ENCODE assay signal across 18 mouse cellular contexts in the genomic region with DNA sequence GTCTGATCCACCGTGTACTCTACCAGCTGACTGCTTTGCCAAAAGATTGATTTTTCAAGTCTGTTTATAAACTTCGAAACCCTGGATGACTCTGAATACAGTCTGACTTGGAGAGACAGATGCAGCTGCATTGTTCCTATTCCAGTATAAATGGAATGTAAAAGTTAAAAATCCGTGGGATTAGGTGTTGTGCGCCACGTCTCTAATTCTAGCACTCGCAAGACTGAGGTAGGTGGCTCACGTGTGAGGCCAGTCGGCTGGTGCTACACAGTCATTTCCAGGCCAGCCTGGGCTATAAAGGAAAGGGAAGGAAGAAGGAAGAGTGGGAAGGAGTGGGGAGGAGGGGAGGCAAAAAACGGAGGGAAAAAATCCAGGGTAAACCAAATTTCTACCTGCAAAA. TPM values are rescaled to one million over a fixed set of nuclear protein-coding genes. Genes with fewer than 3 reads are reported as not detected.
DNase-seq lines count a peak whose midpoint lies in the region; ATAC-seq and TF ChIP-seq lines count a peak whose summit lies in the region.
"Had no signal": no experiment of that assay in that cellular context is flagged by ENCODE, and none has a peak within 500 bp of the region (broad histone marks: within the 10 kb centered on the region; RNA-seq: fewer than 3 reads in every experiment).

No protein-coding gene starts in this region.

- intact Hi-C loops in gastrocnemius, postnatal 36 days (cut with DNase I) = no loop called here

- ATAC-seq in limb, embryonic 13.5 days (ENCODE audit: low FRiP score, low read depth) = no peak
- ATAC-seq in midbrain, embryonic 12.5 days (ENCODE audit: low FRiP score, low read depth) = no peak
- ATAC-seq in midbrain, postnatal 0 days (ENCODE audit: low FRiP score) = no peak
- ATAC-seq: forebrain, embryonic 14.5 days had no signal

- H3K9me3 ChIP-seq in limb, embryonic 13.5 days = no peaks in the 10 kb centered on the region
- H3K9me3 ChIP-seq in limb, embryonic 10.5 days (replicated peaks) = no peaks in the 10 kb centered on the region
- H3K9me3 ChIP-seq in midbrain, embryonic 12.5 days = no peaks in the 10 kb centered on the region
- no peaks in the 10 kb centered on the region for H3K9me3 ChIP-seq in midbrain, postnatal 0 days (ENCODE audit: low read length)
- H3K9me3 ChIP-seq: embryonic facial prominence, embryonic 10.5 days; heart, embryonic 10.5 days had no signal

- no peak for DNase-seq in limb, embryonic 10.5 days (ENCODE audit: low spot score)
- DNase-seq in brain, adult 2 months (ENCODE audit: low read depth, low spot score) = peak; percentile 64
- DNase-seq in midbrain, postnatal 0 days (ENCODE audit: low spot score) = no peak
- DNase-seq in adrenal gland, adult (ENCODE audit: inconsistent age in 2 of 2, low spot score in 1 of 2) = no peak
- DNase-seq in gastrocnemius, postnatal 36 days = no peak
- DNase-seq: adrenal gland, postnatal 10 days; cerebellum, adult 11-12 months; cerebellum, adult 9-10 months; cerebellum, postnatal 36 days; heart, adult 18-20 months; heart, postnatal 10 days had no signal

- H3K9ac ChIP-seq in limb, embryonic 13.5 days = no peak overlapping the region
- H3K9ac ChIP-seq in midbrain, embryonic 12.5 days (replicated peaks) = no peak overlapping the region
- no peak overlapping the region for H3K9ac ChIP-seq in midbrain, postnatal 0 days (replicated peaks; ENCODE audit: low read length, poor library complexity, severe bottlenecking)
- H3K9ac ChIP-seq: hindbrain, embryonic 14.5 days had no signal

- H3K36me3 ChIP-seq in limb, embryonic 13.5 days = peaks cover 13% of the 10 kb centered on the region
- H3K36me3 ChIP-seq in limb, embryonic 10.5 days = peaks cover 33% of the 10 kb centered on the region
- peaks cover 6% of the 10 kb centered on the region; the same call in 1 of the 2 replicates for H3K36me3 ChIP-seq in midbrain, embryonic 12.5 days
- peaks cover 13% of the 10 kb centered on the region for H3K36me3 ChIP-seq in midbrain, postnatal 0 days (ENCODE audit: insufficient read depth, low read length)

- no peak for TF ChIP-seq CTCF in midbrain, postnatal 0 days (IDR thresholded peaks at IDR 0.05)

- H3K4me3 ChIP-seq in limb, embryonic 13.5 days = no peak overlapping the region
- H3K4me3 ChIP-seq in limb, embryonic 10.5 days = no peak overlapping the region
- H3K4me3 ChIP-seq in midbrain, embryonic 12.5 days = no peak overlapping the region
- H3K4me3 ChIP-seq in midbrain, postnatal 0 days (ENCODE audit: low read depth, low read length) = no peak overlapping the region
- H3K4me3 ChIP-seq: embryonic facial prominence, embryonic 10.5 days; heart, embryonic 10.5 days had no signal

- peaks cover 13% of the 10 kb centered on the region for H3K4me1 ChIP-seq in limb, embryonic 13.5 days
- H3K4me1 ChIP-seq in limb, embryonic 10.5 days = no peaks in the 10 kb centered on the region
- peaks cover 13% of the 10 kb centered on the region; the same call in 1 of the 2 replicates for H3K4me1 ChIP-seq in midbrain, embryonic 12.5 days
- no peaks in the 10 kb centered on the region for H3K4me1 ChIP-seq in midbrain, postnatal 0 days (ENCODE audit: insufficient read depth, low read length)

- WGBS in limb, embryonic 13.5 days = 63% methylated on average over 9 of the region's 9 CpGs
- WGBS in limb, embryonic 10.5 days = 74% methylated on average over 9 of the region's 9 CpGs
- 84% methylated on average over 9 of the region's 9 CpGs for WGBS in midbrain, embryonic 12.5 days
- WGBS in midbrain, postnatal 0 days = 76% methylated on average over 9 of the region's 9 CpGs

- peak overlapping the region; percentile 34; the same call in 1 of the 2 replicates for H3K27ac ChIP-seq in limb, embryonic 13.5 days
- no peak overlapping the region for H3K27ac ChIP-seq in limb, embryonic 10.5 days
- H3K27ac ChIP-seq in midbrain, embryonic 12.5 days (replicated peaks) = peak overlapping the region; percentile 67; the same call in 1 of the 2 replicates
- H3K27ac ChIP-seq in midbrain, postnatal 0 days (ENCODE audit: low read depth, low read length) = peak overlapping the region; percentile 34; the same call in 1 of the 2 replicates
- H3K27ac ChIP-seq: embryonic facial prominence, embryonic 10.5 days; heart, embryonic 10.5 days; hindbrain, embryonic 14.5 days had no signal

- H3K27me3 ChIP-seq in limb, embryonic 13.5 days = no peaks in the 10 kb centered on the region
- H3K27me3 ChIP-seq in limb, embryonic 10.5 days (ENCODE audit: low read depth, poor library complexity, severe bottlenecking) = no peaks in the 10 kb centered on the region
- no peaks in the 10 kb centered on the region for H3K27me3 ChIP-seq in midbrain, embryonic 12.5 days
- H3K27me3 ChIP-seq in midbrain, postnatal 0 days (ENCODE audit: insufficient read depth, low read length) = no peaks in the 10 kb centered on the region
- H3K27me3 ChIP-seq: CH12.LX had no signal

- H3K4me2 ChIP-seq in limb, embryonic 13.5 days (replicated peaks) = no peak overlapping the region
- no peak overlapping the region for H3K4me2 ChIP-seq in midbrain, embryonic 12.5 days (replicated peaks)
- no peak overlapping the region for H3K4me2 ChIP-seq in midbrain, postnatal 0 days (ENCODE audit: low read depth, low read length, poor library complexity, severe bottlenecking)
- H3K4me2 ChIP-seq: hindbrain, embryonic 14.5 days had no signal

RNA-seq across cellular contexts. Expression of a gene that starts 48.4 kb away (rescaled TPM):
- 51.5 and 55.6 TPM in 2 replicates for polyA plus RNA-seq in limb, embryonic 13.5 days (2015; fragmentation: Nextera tagmentation; extraction: Ambion mirVana)
- polyA plus RNA-seq in limb, embryonic 10.5 days (2016; fragmentation: Nextera tagmentation; extraction: Ambion mirVana) = 49.4 and 56.1 TPM in 2 replicates
- 77.3 and 80.0 TPM in 2 replicates for polyA plus RNA-seq in midbrain, embryonic 12.5 days (2016; fragmentation: Nextera tagmentation; extraction: Ambion mirVana)
- total RNA-seq in midbrain, postnatal 0 days (2014; rRNA removed) = 167 and 183 TPM in 2 replicates
- polyA plus RNA-seq in midbrain, postnatal 0 days (2015; fragmentation: Nextera tagmentation; extraction: Ambion mirVana) = 263 and 272 TPM in 2 replicates
- total RNA-seq in gastrocnemius, postnatal 36 days (2021) = 10 to 100 TPM; 16.4 to 18.9 TPM
